In genomic region chr7:73541412-73542130, GRCm38 (mm10) we compare ENCODE assay signal across 8 mouse cellular contexts. TPM values are rescaled to one million over a fixed set of nuclear protein-coding genes. Genes with fewer than 3 reads are reported as not detected.
A peak's percentile ranks its signal among the peaks of the same experiment; 100 is the strongest.
DNase-seq lines count a peak whose midpoint lies in the region; ATAC-seq and TF ChIP-seq lines count a peak whose summit lies in the region.

Chd2 (minus strand) TSS chr7:73541830.

- H3K4me1 ChIP-seq in forebrain, embryonic 14.5 days (ENCODE audit: control insufficient read depth, insufficient read depth, low read length): peaks cover 12% of the 10 kb centered on the region
- peaks cover 16% of the 10 kb centered on the region for H3K4me1 ChIP-seq in lung, embryonic 15.5 days
- H3K4me1 ChIP-seq in olfactory bulb, adult 2 months (ENCODE audit: control insufficient read depth, insufficient read depth, low read length): no peaks in the 10 kb centered on the region; the same call in 1 of the 2 replicates

- no peaks in the 10 kb centered on the region for H3K9me3 ChIP-seq in forebrain, embryonic 14.5 days (replicated peaks; ENCODE audit: control insufficient read depth, low read length)
- H3K9me3 ChIP-seq in lung, embryonic 15.5 days: no peaks in the 10 kb centered on the region

- 0% methylated on average over 15 of the region's 15 CpGs for WGBS in forebrain, embryonic 14.5 days
- WGBS in lung, embryonic 15.5 days: under 1% methylated on average over 15 of the region's 15 CpGs
- under 1% methylated on average over 15 of the region's 15 CpGs for WGBS in olfactory bulb, adult 2 months

- peak within 1 kb of the TSS; percentile 55 for H3K4me3 ChIP-seq in forebrain, embryonic 14.5 days (ENCODE audit: low read depth, low read length)
- H3K4me3 ChIP-seq in lung, embryonic 15.5 days: peak within 1 kb of the TSS; percentile 70
- H3K4me3 ChIP-seq in olfactory bulb, adult 2 months (ENCODE audit: insufficient read depth, low read depth, low read length): peak within 1 kb of the TSS; percentile 93

- peak; percentile 85 for DNase-seq in Muller cell, postnatal 12 days (ENCODE audit: inconsistent ontology term)
- DNase-seq in c-Kit-positive CD71-positive TER-119-negative erythroid progenitor cells, embryonic 14.5 days (ENCODE audit: low read depth): peak; percentile 79
- peak; percentile 91 for DNase-seq in forebrain, embryonic 14.5 days (ENCODE audit: low spot score)
- DNase-seq in heart, postnatal 10 days: peak; percentile 81 to 82
- DNase-seq in kidney, postnatal 4 days: peak; percentile 74 to 84
- peak; percentile 77 for DNase-seq in thymus, postnatal 36 days

- peak; percentile 51 for ATAC-seq in forebrain, embryonic 14.5 days
- peak; percentile 41; the same call in 1 of the 2 replicates for ATAC-seq in lung, embryonic 15.5 days (ENCODE audit: borderline replicate concordance, extremely low read depth, low FRiP score, low TSS enrichment)

- TF ChIP-seq CTCF in olfactory bulb, adult 2 months (IDR thresholded peaks at IDR 0.05; ENCODE audit: insufficient read depth, low read depth, low read length): no peak

- peak within 1 kb of the TSS; percentile 81 for H3K4me2 ChIP-seq in forebrain, embryonic 14.5 days (ENCODE audit: low read length)
- peak within 1 kb of the TSS; percentile 55 for H3K4me2 ChIP-seq in lung, embryonic 15.5 days

- TF ChIP-seq POLR2A in olfactory bulb, adult 2 months (IDR thresholded peaks at IDR 0.05; ENCODE audit: insufficient read depth, low read depth, low read length): 0 out of 2 replicates have a peak, but pooled peaks have one; percentile 24

- intact Hi-C loops in heart, postnatal 10 days (cut with DNase I): loop anchor here (1.0 kb wide), 1 partner anchor 14 kb away; no protein-coding TSS in a partner anchor

- peak within 1 kb of the TSS; percentile 88 for H3K9ac ChIP-seq in forebrain, embryonic 14.5 days (ENCODE audit: low read length)
- peak within 1 kb of the TSS; percentile 81 for H3K9ac ChIP-seq in lung, embryonic 15.5 days

- H3K27ac ChIP-seq in forebrain, embryonic 14.5 days (ENCODE audit: low read depth, low read length): peak within 1 kb of the TSS; percentile 97
- peak within 1 kb of the TSS; percentile 99 for H3K27ac ChIP-seq in lung, embryonic 15.5 days
- peak within 1 kb of the TSS; percentile 99 for H3K27ac ChIP-seq in olfactory bulb, adult 2 months (ENCODE audit: insufficient read depth, low read depth, low read length)

- H3K36me3 ChIP-seq in forebrain, embryonic 14.5 days (ENCODE audit: control insufficient read depth, insufficient read depth, low read length): peaks cover 6% of the 10 kb centered on the region
- H3K36me3 ChIP-seq in lung, embryonic 15.5 days: peaks cover 16% of the 10 kb centered on the region

- no peaks in the 10 kb centered on the region for H3K27me3 ChIP-seq in forebrain, embryonic 14.5 days (replicated peaks; ENCODE audit: control insufficient read depth, insufficient read depth, low read length)
- no peaks in the 10 kb centered on the region for H3K27me3 ChIP-seq in lung, embryonic 15.5 days

RNA-seq across cellular contexts. Expression of gene Chd2, which starts in this region (rescaled TPM):
- polyA plus RNA-seq in forebrain, embryonic 14.5 days (2014; fragmentation: Nextera tagmentation; extraction: Ambion mirVana): 40.2 and 43.4 TPM in 2 replicates
- total RNA-seq in heart, postnatal 10 days (2021): 10 to 100 TPM; 62.3 to 63.3 TPM
- 48.8 and 59.0 TPM in 2 replicates for polyA plus RNA-seq in lung, embryonic 15.5 days (2015; fragmentation: Nextera tagmentation; extraction: Ambion mirVana)
- 211 and 544 TPM in 2 replicates for polyA plus RNA-seq in olfactory bulb, adult 2 months (2012; ENCODE audit: insufficient read depth, insufficient read length, low replicate concordance, missing spikeins)

Comparison
In these comparisons a context has a peak if more than half of its experiments do, and no peak if none do; other contexts are left out.
1. Peak in every context shown above with its lines: DNase-seq, ATAC-seq, H3K4me3 ChIP-seq and H3K27ac ChIP-seq.